Mouse (Mus musculus): ENCODE data around the gene Prcd. TPM values are rescaled to one million over a fixed set of nuclear protein-coding genes. Genes with fewer than 3 reads are reported as not detected.
"Not testable (repeated sequence)": the region's sequence is repeated elsewhere in the genome, so short reads cannot be mapped to it uniquely, and the experiment has no call there.

Prcd gene
- polyA plus RNA-seq (2017; shearing (Covaris generic)): not detected

DNA sequence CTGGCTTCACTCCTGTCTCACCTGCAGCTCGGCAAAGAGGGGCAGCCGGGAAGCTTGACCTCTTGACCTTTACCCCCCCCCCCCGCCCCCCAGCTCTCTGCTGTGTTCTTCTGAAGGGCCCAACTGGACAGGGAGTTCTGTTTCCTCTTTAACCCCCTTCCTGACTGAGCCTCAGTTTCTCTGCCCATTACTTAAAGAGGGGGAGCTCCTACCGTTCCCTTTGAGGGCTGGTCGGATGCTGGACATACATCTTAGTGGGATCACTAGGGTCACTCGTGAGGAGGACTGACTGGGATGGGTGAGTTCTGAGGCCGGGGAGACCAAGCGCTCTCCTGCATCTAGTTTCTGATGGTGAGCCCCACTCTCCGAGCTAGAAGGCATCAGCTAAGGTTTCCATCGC lies at the start of gene Prcd:
Prcd (plus strand) TSS at position 301 of the 400 bp plus-strand sequence.
- no peak for ATAC-seq

DNA sequence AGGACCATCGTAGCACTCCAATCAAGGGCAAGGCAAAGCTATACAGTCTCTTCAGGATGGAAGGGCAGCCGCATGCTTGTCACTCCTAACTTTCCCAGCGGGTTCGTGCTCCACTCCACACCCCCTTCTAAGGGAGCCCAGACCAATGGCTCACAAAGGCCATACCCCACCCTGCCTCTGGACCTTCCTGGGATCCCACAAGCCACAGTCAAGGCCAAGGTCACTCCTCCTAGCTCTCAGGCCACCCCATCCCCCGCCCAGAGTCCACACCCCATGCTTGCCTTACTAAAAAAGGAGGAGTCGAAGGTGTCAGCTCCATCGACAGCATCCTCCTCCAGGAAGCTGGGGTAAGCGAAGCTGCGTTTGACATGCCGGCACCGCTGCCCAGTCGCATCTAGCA lies 49.2 kb upstream of the Prcd start:
- no peak for ATAC-seq

DNA sequence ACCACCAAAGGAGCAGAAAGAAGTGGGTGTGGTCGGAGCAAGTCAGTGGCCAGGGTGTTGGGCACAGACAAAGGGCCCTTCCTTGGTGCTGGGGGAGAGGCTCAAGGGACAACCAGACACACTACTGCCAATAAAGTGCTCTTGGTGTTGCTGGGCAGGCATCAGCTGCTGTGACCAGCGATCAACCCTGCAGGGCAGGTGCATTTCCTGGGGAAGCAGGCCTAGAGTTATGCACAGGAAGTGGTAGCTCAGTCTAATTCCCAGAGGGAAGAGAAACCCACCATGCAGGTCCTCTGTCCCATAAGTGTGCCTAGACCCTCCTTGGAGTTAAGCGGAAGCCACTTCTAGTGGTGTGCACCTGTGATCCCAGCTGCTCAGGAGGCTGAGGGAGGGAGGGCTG lies 45.6 kb upstream of the Prcd start:
- no peak for ATAC-seq

DNA sequence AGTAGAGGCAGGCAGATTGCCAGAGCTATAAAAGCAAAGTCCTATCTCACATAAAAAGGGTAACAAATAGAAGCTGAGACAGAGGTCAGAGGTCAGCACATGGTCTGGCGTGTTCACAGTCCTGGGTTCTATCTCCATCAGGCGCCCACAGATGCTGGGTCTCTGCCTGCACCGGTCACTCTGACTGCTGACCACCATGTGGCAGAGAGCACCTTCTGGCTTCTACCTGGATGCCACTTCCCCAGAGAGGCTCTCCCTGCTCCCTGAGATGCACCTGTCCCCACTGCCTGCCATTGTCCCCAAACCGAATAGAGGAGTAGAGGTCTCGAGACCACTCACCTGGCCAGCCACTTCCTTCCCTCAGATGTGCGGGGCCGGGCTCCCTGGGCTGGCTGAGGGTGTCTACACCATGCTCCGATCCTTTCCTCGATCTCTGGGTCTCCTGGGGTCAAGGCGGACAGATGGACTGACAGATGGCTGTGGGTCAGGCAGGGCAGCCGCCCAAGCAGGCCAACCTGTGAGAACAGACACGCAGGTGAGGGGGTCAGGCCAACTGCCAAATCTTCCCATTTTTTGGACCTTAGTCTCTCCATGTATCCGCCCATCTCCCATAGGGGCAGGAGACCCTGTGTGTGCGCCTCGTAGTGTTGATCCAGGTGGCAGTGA lies 43.2 kb upstream of the Prcd start:
- ATAC-seq: no peak

DNA sequence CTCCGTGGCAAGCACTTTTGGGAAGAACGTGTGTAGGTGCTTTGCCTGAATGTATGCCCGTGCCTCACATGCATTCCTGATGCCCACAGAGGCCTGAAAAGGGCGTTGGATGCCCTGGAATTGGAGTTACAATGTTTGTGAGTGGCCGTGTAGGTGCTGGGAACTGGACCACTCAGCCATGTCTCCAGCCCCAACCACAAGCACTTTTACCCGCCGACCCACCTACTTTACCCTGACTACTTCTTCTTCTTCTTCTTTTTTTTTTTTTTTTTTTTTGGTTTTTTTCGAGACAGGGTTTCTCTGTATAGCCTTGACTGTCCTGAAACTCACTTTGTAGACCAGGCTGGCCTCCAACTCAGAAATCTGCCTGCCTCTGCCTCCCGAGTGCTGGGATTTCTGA lies 42.2 kb upstream of the Prcd start:
- not testable (repeated sequence) for ATAC-seq

DNA sequence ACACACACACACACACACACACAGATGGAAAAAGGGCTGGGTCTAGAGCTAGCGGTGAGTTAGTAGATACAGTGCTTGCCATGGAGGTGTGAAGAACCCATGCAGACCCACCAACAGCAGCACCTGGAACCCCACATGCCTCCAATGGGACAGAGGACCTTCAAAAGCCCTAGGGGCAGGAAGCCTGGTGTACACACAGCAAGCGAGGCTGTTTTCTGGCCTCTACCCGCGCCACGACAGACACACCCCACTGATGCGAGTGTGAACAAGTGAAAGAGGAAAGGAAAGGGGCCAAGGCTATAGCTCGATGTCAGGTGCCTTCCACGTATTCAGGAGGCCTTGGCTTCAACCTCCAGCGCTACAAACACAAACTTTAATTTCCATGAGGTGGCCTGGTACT lies 41.5 kb upstream of the Prcd start:
- ATAC-seq: no peak

DNA sequence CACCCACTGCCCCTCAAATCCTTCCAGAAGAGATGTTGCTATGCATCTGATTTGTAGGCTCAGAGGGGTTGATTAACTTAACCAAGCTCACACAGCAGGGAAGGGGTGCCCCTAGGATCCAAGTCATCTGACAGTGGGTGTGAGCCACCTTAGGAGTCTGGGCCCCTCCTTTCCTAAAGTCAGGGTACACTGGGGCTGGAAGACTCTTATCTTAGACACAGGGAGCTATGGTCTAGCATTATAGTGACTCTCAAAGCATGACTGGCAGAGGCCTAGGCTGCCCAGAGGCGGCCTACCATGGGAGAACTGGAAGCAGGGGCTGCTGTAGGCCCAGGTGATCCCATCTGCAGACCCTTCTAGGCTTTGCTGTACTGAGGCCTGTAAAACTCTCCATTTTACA lies 40.8 kb upstream of the Prcd start:
- no peak for ATAC-seq

DNA sequence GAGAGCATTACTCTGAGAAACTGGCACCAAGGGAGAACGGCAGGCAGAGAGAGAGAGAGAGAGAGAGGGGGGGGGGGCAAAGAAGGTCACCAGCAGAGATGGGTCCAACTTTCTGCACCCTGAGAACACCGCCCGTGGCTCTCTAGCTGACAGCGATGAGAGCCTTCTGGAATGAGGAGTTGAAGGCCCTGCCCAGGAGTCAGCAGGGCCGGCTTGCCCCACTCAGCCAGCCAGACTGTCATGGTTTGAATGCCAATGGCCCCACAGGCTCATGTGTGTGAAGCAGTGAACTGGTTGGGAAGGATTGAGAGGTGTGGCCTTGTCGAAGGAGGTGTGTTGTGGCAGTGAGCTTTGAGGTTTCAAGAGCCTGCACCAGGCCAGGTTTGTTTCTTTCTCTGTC lies 40.1 kb upstream of the Prcd start:
- ATAC-seq: no peak

DNA sequence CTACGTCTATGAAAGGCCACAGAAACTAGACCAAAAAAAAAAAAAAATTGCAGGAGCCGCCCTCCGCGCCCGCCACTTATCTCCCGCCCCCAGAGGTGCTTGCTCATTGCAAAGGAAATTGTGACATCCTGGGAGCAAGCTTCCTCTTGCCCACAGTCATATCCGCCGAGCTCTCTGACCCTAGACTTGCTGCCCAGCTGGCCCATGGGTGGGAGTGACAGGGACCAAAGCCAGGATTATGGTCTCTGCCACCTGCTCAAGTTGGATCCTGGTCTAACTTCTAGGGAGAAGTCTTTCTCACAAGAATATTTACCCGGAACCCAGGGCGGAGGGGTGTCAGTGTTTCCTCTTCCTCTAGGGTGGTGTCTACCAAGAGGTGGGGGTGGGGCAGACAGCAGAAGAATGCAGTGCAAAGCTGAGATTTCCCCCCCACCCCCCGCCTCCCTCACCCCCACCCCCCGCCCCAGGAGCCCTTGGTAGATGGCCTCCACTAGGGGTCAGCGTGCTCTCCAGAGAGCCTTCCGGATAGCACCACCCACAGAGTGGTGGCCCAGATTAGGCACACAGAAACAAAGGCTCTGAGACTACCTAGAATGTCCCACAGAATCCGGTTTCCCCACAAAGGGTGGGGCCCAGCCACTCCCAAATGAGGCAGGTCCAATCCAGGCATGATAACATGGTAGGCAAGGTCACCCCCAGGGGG lies 37.4 kb upstream of the Prcd start:
- ATAC-seq: peak; percentile 67

DNA sequence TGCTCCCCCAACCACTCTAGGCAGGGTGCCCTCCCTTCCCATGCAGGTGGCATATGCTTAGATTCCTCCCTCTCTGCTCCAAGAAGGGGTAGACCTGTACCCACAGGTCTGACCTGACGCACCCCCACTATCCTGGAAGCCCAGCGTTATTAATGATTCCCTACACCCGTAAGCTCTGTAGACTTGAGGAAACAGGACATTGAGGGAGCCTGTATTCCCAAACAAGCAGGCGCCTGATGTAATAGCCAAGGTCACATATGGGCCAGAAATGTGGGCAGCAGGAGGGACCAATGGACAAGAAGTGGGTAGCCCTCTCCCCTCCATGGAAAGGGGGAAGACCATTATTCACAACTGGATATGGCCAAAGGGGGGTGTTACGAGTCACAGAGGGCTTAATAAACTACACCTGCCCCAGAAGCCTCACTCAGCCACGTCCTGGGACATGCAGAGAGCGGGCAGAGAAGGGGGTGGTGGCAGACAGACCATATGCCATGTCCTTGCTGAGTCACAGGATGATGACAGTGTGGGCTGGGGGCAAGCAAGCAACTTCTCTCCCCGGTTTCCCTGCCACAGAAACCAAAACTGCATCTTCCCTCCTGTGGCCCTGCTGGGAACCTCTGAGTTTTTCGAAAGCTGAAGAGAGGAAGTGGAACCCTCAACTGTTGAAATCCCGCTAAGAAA lies 36.8 kb upstream of the Prcd start:
- peak; percentile 42 for ATAC-seq

DNA sequence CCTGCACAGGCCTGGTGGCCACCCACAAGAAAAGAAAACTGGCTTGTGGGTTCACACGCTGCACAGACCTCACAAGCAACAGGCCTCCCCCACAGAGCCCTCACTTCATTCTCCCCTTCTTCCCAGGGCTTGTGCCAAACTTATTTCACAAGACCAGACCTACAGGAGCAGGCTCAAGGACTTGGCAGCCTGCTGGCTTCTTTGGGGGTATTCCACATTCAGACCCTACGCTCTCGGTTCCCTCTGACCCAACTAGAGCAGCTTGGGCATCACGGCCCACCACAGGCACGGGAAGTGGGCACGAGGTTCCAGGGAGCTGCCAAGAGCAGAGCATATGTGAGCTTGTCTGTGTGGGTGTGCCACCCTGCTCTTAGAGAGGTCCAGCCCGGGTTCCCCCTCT lies 35.7 kb upstream of the Prcd start:
- ATAC-seq: no peak

DNA sequence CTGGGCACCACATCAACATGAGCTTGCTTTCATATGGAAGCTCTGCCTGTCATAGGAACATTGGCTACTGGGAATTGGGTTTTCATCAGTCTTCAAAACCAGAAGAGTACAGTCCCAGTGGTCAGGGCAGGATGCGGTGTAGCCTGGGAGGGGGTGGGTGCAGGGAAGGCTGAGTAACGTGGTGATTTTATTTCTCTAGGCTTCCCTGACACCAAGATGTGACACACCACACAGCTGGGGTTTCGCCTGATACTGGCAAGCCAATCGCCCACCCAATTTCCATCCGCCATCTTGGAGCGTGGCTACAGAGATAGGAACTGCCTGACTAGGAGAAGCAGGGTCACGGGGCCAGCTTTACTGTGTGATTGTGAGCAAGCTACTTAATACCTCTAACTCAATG lies 34.7 kb upstream of the Prcd start:
- no peak for ATAC-seq

DNA sequence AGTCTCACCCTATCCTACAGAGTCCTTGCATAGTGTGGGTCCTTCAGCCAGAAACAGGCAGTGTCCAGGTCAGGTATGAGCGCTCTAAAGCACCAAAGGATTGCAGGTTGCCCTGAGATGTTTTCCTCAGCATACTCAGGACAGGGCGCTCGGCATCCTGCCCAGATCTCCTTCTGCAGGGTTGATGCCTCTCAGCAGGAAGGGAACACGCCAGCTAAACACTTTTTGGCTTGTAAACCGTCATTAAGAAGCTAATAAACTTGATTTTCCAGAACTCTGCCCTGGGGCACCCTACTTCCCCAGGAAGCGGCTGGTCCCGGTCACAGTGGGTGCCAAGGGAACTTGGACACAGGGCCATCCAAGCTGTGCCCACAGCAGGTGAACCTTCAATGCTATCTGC lies 34.2 kb upstream of the Prcd start:
- ATAC-seq: no peak

DNA sequence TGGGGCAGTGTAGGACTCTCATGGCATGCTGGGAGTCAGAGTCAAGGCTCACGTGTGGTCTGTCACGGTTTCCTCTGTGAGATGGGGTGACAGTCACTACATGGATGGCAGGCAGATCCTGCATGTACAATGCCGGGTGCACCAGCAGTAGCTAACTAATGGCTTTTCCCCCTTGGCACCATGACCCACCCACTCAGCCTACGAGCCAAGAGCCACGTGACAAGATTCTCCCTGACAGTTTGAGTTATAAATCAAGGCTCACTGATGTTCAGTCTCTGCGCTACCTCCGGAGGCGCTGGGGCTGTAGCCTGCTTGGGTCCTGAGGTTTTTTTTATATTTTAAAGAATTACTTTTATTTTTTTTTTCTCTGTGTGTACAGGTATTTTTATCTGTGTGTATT lies 33.8 kb upstream of the Prcd start:
- no peak for ATAC-seq

DNA sequence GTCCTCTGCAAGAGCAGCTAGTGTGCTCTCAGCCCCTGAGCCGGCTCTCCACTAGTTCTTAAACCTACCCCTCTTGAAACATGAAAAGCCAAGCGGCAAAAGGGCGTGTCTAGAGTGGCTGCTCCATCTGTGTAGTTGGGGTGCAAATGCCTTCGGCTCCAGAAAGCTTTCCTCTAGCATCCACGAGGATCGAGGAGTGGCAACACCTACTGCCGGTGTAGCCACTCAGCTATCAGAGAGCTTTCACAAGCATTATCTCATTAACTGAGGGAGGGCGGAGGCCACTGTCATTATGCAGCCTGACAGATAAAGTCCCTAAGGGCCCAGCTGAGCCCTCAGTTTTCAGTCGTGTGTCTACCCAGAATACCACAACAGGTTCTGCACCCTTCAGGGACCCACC lies 33.3 kb upstream of the Prcd start:
- ATAC-seq: no peak

DNA sequence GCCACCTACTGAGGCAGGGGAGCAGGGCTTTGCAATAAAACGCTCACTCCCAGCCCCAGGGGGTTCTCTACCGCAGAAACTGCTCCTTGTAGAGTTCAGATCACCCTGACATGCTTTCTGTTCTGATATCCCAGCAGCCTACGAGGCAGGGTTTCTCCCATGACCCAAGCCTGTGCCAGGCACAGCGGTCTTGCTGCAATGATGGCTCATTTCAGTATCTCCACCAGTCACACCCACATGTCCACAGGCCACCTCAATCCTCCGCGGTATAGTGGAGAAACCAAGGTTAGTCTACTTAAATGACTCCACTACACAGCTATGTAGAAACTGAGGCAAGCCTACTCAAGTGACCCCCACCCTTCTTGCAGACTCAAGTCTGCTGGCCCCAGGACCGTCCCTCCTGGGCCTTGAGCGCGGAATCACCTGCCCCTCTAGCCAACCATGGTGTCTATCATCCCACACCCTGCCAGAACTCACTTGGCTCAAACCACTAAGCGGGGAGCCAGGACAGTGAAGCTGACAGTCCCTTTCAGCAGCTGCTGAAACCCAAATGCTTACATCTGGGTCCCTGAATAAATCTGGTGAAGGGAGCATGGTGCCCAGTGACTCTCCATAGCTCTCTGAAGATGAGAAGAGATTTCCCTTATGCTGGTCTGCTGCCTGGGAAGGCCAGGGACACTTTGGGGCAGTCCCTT lies 32.6 kb upstream of the Prcd start:
- no peak for ATAC-seq

DNA sequence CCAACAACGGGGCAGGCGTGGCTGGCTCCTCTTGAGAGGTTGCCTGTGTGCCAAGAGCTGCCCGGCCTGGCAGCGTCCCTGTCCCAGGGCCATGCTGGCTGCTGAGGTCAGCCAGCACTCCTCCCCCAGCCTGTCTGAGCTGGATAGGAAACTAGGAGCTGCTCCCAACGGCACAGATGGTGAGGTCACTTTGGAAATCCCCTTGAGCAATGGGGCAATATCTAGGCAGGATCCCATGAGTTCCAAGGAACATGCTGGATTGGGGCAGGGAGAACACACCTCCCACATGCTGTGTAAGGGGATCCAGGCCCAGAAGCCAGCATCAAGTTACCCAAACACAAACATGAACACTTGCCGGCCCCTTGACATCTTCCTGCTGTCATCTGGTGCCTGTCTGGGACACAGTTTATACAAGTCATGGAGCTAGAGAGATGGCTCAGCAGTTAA lies 32.1 kb upstream of the Prcd start:
- no peak for ATAC-seq

DNA sequence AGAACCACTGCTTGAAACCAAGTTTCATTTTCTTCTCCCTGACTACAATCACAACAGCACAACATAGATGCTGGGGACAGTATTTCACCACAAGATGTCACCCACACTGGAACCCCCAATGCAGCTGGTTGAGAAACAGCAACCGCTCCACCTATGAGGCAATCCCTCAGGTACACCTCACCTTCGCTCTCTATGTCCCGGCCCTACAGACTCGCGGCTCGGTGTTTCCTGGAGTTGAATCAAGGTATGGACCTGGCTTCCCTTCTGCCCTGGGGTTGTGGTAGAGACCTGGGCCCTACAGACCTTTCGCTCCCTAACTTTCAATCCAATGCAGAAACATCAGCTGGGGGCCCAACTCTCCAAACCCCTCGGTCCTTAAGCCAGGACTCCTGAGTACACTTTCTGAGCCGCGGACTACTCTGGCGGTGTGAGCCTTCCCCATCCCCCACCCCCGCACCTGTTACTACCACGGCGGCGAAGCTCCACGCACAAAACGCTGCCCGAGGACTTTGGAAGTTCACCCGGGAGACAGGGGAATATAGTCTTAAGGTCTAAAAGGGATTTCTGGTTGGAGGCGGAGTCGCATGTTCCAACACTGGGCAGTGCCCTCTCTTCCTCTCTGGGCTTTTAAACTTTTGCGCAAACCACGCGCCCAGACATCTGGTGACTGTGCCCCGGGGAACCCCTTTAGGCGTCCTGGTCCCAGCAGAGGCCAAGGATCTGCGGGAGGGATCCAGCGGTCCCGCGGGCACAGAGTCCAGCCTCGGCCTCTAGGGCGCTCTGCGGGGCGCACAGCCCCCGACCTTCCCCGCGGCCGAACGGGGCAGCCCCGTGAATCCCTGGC lies 29.8 kb upstream of the Prcd start:
- ATAC-seq: peak; percentile 30

DNA sequence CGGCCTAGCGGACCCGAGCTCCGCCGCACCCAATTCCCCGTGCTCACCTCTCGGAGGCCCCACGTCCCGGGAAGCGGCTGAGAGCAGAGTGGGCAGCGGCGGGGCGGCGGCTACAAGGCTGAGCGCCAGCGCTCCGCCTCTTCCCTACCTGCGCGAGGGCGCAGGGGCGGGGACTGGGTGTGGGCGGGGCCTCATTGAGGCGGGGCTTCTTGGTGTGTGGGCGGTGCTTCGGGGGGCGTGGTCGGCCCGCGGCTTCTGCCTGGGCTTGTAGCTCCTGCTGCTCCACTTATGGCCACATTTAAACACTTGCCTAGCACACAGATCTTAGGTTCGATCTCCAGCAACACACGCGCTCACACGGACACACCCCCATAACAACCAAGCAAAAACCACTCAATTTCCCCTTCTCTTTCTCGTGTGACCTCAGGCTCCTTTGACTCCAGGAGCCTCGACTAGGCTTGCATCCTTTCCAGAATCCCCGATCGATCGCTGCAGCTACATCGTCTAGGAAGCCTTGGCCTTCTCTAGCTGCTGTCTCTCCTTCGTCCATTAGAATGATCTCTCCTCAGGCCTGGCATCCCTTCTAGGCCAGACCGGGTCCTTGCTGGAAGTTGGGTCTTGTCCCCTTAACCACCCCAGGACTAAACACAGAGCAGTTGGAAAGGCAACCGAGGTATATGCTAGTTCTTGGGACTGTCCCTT lies 29.1 kb upstream of the Prcd start:
- peak; percentile 84 for ATAC-seq

DNA sequence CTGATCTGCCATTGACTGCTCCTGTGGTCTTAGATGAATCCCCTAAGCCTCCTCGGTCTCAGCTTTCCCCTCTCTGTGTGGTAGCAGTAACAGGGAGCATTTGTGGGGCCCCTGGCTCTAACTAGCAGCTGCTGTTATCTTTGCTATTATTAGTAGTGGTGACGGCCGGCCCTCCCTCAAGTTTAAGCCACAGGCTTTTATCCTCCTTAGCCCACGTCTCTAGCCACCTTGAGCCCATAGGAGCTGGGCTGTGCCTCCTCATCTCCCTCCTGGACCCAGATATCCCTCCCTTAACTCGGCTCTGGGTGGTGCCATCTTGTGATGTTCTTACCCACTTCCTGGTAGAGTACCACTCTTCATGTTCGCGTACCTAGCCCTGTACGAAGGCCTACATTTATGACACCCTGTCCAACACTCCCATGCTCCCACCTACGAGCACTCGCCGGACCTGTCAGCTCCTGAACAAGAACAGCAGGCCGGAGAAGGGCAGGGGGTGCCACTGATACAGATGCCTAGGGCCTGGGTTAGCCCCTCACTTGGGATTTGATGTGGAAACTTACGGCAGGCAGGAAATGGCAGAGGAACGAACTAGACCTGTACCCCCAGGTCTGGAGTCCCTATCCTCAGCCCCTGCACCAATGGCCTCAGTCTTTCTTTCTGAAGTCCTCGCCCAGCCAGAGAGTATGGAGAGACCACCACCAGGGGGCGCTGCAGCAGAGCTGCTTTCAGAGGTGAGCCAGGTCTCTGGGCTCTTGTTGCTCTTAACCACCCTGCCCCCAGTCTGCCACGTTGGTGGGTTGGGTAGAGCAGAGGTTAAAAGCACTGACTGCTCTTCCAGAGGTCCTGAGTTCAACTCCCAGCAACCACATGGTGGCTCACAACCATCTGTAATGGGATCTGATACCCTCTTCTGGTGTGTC lies 28.0 kb upstream of the Prcd start:
- ATAC-seq: peak; percentile 10
